Mouse (Mus musculus) gastrocnemius, postnatal 10 days (tissue): Measurements from ENCODE around the gene Tsks. TPM values are rescaled to one million over a fixed set of nuclear protein-coding genes. Genes with fewer than 3 reads are reported as not detected.

Experiments
- DNase-seq: peaks from one replicate; pipeline ENCODE4 v3.0.0; 2021; ENCODE audit warnings: mixed read lengths
- total RNA-seq, 2 experiments: library from RNA; stranded (reverse); gene quantifications; 2 replicates each; pipeline ENCODE4 v1.2.3; 2021

Gene Tsks
- total RNA-seq, 2 experiments from 2014 or later, result not detected

- no peak for DNase-seq
These were observed 35.3 kb downstream of the Tsks start for GRCm38 (mm10) chr7:44978300-44978699.

GRCm38 (mm10) chr7:44981539-44981938 lies 38.5 kb downstream of the Tsks start:
- no peak for DNase-seq

- peak; percentile 93 for DNase-seq
These were observed 40.1 kb downstream of the Tsks start for GRCm38 (mm10) chr7:44983085-44983484.

- DNase-seq, result no peak
These were observed 41.2 kb downstream of the Tsks start for GRCm38 (mm10) chr7:44983944-44984832.

- no peak for DNase-seq
These were observed 41.8 kb downstream of the Tsks start for GRCm38 (mm10) chr7:44984833-44985164.

- peak; percentile 74 for DNase-seq
These were observed 42.7 kb downstream of the Tsks start for GRCm38 (mm10) chr7:44985595-44986191.

GRCm38 (mm10) chr7:44986192-44986878 lies 43.3 kb downstream of the Tsks start, which contains the start of gene Prmt1:
Gene Prmt1 (minus strand): TSS chr7:44986568.
- peak; percentile 91 for DNase-seq

GRCm38 (mm10) chr7:44986879-44987718 lies 44.1 kb downstream of the Tsks start:
- DNase-seq, result no peak

- DNase-seq, result no peak
These were observed 53.7 kb downstream of the Tsks start for GRCm38 (mm10) chr7:44996672-44997071.

GRCm38 (mm10) chr7:44997231-44997939 lies 54.4 kb downstream of the Tsks start, which contains the start of gene Irf3:
Gene Irf3 (plus strand): TSS chr7:44997648.
- DNase-seq, result peak; percentile 95

- no peak for DNase-seq
These were observed 55.0 kb downstream of the Tsks start for GRCm38 (mm10) chr7:44997940-44998428.

- DNase-seq, result peak; percentile 70
These were observed 55.5 kb downstream of the Tsks start, which contains the start of gene Bcl2l12 for GRCm38 (mm10) chr7:44998501-44998955. Gene Bcl2l12 (minus strand): TSS chr7:44998712.

GRCm38 (mm10) chr7:44999753-45000152 lies 56.7 kb downstream of the Tsks start:
- DNase-seq, result no peak

- DNase-seq, result no peak
These were observed 57.6 kb downstream of the Tsks start for GRCm38 (mm10) chr7:45000539-45001114.

- DNase-seq, result no peak
These were observed 59.4 kb downstream of the Tsks start for GRCm38 (mm10) chr7:45002440-45002839.

- no peak for DNase-seq
These were observed 61.5 kb downstream of the Tsks start for GRCm38 (mm10) chr7:45004546-45004945.

GRCm38 (mm10) chr7:45005321-45005992 lies 62.5 kb downstream of the Tsks start:
- DNase-seq, result no peak

GRCm38 (mm10) chr7:45006503-45006902 lies 63.5 kb downstream of the Tsks start:
- DNase-seq, result no peak

- DNase-seq, result no peak
These were observed 64.1 kb downstream of the Tsks start for GRCm38 (mm10) chr7:45007141-45007540.
